Mouse (Mus musculus) skeletal muscle tissue, adult 2 months (tissue): ENCODE results near the gene Rad9a.

Source experiments
- DNase-seq: peaks from one replicate; pipeline ENCODE4 v3.0.0-alpha.2; 2012; ENCODE audit warnings: low read depth, low spot score

The Rad9a gene

GRCm38 (mm10) chr19:4164100-4164499 lies 37.4 kb downstream of the Rad9a start:
- DNase-seq: no peak

GRCm38 (mm10) chr19:4163543-4163887 lies 37.9 kb downstream of the Rad9a start:
- no peak for DNase-seq

DNA sequence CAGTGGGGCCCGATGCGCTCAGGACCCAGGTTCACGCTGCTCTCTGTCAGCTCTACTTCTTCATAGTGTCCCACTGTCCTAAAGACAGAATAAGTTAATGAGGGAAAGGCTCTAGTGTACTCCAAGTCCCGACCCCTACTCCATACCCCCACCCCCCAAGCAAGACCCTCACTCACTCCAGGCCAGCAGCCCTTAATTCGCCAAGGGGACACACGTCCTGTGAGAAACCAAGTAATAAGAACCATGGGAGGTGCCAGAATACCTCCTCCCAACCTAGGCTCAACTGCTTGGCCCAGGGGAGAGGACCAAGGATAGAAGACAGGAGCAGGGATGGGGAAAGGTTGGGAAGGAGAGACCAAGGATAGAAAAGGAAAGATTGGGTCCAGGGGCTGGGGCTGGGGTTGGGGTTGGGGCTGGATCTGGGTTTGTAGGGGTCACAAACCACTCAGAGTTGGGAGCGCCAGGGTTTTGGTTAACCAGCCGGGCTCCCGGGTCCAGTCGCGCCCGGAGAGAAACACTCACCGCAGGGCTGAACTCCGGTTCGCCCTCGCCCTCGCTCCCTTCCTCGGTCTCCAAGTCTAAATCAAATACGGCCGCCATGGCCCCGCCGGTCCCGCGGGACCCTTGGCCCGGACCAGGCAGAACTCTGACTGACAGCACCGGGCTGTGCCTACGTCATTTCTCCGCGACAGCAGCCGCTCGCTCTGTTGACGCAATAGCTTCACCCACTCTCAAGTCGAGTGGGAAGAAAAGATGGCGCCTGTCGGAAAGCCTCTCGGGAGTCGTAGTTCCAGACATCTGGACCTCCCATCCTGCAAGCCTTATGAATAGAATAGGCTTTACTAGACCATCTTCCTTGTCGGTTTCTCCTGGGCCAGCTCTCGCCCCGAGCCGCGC lies 38.6 kb downstream of the Rad9a start, which contains the start of gene Rps6kb2:
Rps6kb2 (minus strand) TSS at position 709 of the 897 bp plus-strand sequence.
- peak; percentile 98 for DNase-seq

GRCm38 (mm10) chr19:4159049-4159448 lies 42.4 kb downstream of the Rad9a start:
- DNase-seq: no peak

DNA sequence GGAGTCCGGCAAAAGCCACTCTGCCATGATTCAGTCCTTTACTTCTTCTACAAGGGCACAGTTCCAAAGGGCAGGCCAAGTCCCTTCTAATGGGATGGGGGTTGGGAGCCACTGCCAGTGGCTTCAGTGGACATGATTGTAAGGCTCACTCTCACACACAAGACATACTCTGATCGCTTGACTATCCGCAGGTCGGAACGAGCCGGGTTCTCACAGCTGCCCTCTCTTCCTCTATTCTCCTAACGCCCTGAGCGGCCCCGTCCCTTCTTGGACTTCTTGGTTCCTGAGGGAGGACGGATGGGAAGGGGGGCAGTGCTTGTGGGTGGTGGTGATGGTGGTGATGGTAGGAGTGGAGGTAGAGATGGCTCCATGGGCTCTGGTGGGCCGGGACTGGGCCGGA lies 44.7 kb downstream of the Rad9a start:
- DNase-seq: no peak

DNA sequence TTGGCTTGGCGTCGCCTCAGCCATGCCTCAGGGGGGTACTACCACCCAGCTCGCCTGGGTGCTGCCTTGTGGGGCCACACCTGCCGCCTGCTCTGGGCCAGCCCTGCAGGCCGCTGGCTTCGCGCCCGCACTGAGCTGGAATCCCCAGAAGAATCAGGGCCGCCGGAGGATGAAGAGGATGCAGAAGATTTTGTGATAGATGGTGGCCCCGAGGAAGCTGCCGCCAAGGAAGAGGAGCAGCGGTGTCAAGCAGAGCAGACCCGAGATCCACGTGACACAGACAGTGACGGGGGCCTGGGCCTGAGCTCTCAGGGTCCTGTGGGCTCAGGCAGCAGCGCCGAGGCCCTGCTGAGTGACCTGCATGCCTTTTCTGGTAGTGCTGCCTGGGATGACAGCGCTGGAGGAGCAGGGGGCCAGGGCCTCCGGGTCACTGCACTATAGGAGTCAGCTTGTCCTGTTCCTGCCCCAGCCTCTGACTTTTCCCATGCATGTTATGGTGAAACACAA lies 45.3 kb downstream of the Rad9a start:
- no peak for DNase-seq

DNA sequence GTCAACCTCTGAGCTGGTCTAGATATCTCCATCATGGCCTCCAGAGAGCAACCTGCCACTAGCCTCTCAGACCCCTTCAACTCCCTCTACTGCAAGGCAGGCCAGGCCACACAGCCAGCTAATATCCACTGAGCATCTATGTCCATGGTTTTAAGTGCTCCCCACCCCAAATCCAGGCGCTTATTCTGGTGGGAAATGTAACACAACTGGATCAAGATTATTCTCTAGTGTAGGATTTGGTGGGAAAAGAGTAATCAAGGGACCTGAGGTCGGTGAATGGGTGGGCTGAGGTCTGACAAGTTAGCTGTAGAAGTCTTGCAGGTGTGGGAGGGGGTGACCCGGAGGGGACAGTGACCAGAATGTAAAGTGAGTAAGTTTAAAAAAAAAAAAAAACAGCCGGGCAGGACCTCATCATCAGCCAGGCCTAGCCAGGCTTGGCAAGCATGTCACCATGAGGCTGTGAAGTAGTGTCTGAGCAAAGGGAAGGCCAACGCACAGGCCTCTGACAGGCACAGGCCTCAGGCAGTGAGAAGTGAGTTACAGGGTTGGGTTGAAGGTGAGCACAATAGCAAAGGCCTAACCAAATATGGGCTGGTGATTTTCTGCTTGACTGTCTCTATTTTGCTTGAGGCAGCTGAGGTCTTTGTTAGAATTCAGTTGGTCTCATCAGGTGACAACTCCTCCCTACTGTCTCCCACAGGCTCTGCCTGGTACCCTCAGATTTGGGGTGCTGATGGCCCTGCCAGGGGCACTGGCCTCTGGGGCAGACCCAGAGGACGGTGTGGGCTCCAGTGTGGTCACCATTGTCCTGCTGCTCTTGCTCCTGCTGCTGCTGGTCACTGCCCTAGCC lies 46.0 kb downstream of the Rad9a start:
- DNase-seq: no peak

DNA sequence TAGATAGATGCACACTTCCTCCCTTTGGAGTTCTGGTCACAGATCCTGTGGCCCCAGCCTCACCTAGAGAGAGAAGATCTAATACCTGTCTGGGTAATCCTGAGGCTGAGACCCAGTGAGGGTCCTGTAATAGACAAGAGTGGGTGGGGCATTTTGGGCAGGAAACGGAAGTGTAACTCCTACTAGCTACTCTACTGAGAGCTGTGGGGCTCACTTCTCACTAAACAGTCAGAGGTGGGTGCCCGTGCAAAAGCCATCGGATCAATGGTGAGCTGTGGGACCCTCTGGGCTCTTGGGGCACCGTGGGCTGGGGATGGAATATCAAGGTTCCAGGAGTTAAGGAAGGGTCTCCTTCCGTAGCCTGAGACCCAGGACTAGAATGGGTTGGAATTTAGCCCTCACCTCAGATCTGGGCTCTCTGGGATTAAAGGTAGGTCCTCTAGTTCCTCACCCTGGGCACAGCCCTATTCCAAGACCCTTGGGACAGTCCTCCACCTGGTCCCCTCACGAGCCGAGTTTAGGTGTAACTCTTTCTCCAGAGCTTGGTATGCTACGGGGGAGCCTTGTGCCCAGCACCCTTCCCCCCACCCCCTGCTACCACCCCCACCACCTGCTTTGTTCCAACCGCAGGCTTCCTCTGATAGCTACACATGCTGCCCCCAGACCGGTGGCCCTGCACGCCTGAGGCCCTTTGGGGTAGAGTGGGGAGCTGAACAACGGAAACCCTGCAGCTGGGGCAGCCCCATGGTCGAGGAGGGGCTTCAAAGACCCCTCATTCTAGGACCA lies 46.8 kb downstream of the Rad9a start:
- no peak for DNase-seq

DNA sequence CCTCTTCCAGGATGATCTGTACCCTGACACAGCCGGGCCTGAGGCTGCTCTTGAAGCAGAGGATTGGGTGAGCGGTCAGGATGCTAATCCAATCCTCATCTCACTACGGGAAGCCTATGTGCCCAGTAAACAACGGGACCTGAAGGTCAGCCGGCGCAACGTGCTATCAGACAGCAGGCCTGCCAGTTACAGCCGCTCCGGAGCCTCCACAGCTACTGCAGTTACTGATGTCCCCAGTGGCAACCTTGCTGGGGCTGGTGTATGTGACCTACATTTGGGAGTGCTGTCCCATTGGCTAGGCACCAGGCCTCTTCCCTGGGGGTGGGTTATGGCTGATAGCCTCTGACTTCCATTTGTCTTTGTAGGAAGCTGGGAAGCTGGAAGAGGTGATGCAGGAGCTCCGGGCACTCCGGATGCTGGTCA lies 48.2 kb downstream of the Rad9a start, which contains the start of gene Ptprcap:
Ptprcap (plus strand) TSS at position 373 of the 423 bp plus-strand sequence.
- no peak for DNase-seq

- DNase-seq: no peak
These were observed 48.8 kb downstream of the Rad9a start for GRCm38 (mm10) chr19:4152445-4153231.

- no peak for DNase-seq
These were observed 49.6 kb downstream of the Rad9a start for GRCm38 (mm10) chr19:4151898-4152297.

DNA sequence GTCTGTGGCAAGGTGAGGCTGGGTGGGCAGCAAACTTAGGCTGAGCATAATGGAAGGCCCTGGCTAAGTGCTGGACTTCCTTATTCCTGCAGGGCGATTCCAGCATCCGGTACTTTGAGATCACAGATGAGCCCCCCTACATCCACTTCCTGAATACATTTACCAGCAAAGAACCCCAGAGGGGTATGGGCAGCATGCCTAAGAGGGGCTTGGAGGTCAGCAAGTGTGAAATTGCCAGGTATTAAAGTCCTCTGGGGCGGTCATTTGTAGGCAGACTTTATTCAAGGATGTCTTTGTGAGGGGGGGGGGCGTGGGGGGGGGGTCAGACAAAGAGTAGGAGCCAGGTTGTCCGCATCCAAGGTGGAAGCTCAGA lies 50.0 kb downstream of the Rad9a start:
- DNase-seq: no peak

GRCm38 (mm10) chr19:4150567-4151487 lies 50.6 kb downstream of the Rad9a start:
- no peak for DNase-seq

- DNase-seq: no peak
These were observed 51.5 kb downstream of the Rad9a start for GRCm38 (mm10) chr19:4149764-4150461.

DNA sequence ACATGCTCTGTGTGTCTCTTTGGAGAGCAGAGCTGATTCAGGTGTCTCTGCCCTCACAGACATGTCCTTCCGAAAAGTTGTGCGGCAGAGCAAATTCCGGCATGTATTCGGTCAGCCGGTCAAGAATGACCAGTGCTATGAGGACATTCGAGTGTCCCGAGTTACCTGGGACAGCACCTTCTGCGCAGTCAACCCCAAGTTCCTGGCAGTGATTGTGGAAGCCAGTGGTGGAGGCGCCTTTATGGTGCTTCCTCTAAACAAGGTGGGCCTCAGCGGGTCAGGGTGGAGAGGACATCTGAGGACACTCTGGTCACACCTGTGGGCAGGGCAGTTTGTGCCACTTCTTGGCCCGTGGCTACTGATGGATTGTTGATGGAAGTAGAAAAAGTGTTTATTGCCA lies 52.2 kb downstream of the Rad9a start:
- no peak for DNase-seq

DNA sequence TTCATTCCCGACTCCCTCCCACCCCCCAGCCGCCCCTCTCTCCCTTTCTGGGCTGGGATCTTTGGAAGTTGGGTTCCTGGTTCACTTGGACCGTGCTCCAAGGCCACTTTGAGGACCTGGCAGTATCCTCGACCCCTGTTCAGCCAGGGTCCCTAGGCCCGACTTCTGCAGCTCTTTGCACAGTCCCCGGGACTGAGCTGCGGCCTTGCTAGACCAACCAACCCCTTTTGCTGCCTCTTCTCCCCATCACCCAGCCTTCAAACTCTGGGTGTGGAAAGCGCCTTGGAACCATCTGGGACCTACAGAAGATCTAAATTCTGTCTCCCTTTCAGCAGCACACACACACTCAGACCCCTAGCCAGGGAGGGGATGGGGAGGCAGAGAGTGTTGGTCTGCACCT lies 52.6 kb downstream of the Rad9a start:
- no peak for DNase-seq

DNA sequence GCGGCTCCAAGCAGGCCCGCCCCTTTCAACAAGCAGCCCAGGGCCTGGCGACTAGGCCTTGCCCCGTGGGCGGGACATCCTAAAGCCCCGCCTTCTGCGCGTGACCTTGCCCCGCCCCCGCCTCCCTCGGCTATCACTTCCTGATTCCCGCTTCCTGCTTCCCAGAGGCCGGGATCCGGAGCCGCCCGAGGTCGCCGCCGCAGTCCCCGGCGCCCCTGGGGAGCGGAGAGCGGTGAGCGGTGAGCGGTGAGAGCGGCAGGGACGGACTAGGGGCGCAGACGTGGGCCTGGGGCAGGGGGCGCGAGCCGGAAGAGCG lies 53.0 kb downstream of the Rad9a start, which contains the start of gene Coro1b:
Coro1b (plus strand) TSS at position 129 of the 316 bp plus-strand sequence.
- peak; percentile 92 for DNase-seq

DNA sequence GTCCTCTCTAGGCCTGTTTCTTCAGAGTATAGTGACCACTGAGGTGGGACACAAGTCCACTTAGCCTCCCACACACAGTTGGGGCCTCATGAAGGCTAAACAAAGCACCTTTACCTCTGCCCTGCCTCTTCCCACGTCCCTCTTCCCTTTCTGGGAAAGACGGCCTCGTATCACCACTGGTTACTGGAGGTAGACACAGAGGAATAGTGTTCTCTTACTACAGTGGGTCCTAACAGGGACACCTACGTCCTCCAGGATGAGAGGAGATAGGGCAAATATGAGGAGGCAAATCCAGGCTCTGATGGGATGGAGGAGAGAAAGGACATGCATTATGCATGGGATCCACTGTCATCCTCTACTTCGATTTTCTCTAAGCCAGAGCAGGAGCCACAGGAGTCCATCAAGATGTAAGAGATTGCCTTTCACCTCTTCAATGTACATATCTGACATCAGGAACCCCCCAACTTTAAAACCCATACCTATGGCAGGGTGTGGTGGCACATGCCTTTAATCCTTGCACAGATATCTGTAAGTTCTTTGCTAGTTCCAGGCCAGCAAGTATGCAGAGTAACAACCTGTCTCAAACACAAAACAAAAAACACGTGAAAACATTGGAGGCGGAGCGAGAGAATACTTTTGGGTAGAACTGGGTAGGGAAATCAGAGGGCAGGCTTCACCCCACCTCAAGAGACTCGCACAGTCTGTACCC lies 53.5 kb downstream of the Rad9a start:
- DNase-seq: no peak
